Mouse (Mus musculus): ENCODE results near the gene Tbx21. TPM values are rescaled to one million over a fixed set of nuclear protein-coding genes. Genes with fewer than 3 reads are reported as not detected.
A peak's percentile ranks its signal among the peaks of the same experiment; 100 is the strongest.

Tbx21 gene
- polyA plus RNA-seq, 1 experiment from 2014 or later: 0.21 TPM

DNA sequence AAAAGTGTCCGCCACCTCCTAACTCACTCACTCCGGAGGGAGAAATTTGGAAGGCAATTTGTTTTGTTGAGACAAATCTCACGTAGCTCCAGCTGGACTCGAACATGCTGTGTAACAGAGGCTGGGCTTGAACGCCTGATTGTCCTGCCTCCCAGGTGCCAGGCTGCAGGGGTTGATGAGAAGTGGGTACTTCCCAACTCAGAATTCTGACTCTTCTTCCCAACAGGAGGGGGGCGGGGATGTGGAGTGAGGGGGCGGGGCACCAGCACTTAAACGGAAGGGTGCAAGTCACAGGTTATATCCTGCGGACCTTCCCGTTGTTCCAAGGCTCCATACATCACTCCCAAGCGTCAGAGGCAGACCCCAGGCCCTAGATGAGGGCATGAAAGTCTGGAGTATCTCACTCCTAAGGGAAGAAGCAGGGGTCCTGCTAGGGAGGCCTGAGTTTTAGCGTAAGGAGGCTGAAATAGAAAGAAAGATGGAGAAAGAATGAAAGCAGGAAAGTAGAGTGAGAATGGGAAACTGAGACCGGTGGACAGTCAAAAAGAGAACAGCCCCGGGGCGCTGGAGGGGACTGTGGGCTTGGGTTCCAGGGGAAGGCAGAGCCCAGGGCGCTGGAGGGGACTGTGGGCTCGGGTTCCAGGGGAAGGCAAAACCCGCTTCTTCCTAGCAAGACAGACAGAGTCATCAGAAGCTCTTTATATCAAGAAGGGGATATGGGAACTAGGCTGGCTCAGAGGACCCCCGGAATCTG lies 12.5 kb upstream of the Tbx21 start:
- H3K4me3 ChIP-seq (ENCODE audit: low read depth, low read length): peak overlapping the region; percentile 29
- WGBS: 13% methylated on average over 19 of the region's 19 CpGs
- peak overlapping the region; percentile 67 for H3K4me2 ChIP-seq (ENCODE audit: low read depth, low read length, severe bottlenecking)
- no peaks in the 10 kb centered on the region for H3K9me3 ChIP-seq (ENCODE audit: control insufficient read depth, low read length)
- H3K27me3 ChIP-seq (ENCODE audit: control insufficient read depth, insufficient read depth, low read length): peaks cover 5% of the 10 kb centered on the region; the same call in 1 of the 2 replicates
- H3K9ac ChIP-seq (ENCODE audit: low read length): peak overlapping the region; percentile 54; the same call in 1 of the 2 replicates
- H3K27ac ChIP-seq (ENCODE audit: low read depth, low read length): no peak overlapping the region
- H3K36me3 ChIP-seq (ENCODE audit: control insufficient read depth, insufficient read depth, low read length): no peaks in the 10 kb centered on the region
- peaks cover 8% of the 10 kb centered on the region; the same call in 1 of the 2 replicates for H3K4me1 ChIP-seq (replicated peaks; ENCODE audit: control insufficient read depth, insufficient read depth, low read length)
- DNase-seq (ENCODE audit: low spot score): peak; percentile 51
- no peak for ATAC-seq (replicated peaks; ENCODE audit: low FRiP score)

DNA sequence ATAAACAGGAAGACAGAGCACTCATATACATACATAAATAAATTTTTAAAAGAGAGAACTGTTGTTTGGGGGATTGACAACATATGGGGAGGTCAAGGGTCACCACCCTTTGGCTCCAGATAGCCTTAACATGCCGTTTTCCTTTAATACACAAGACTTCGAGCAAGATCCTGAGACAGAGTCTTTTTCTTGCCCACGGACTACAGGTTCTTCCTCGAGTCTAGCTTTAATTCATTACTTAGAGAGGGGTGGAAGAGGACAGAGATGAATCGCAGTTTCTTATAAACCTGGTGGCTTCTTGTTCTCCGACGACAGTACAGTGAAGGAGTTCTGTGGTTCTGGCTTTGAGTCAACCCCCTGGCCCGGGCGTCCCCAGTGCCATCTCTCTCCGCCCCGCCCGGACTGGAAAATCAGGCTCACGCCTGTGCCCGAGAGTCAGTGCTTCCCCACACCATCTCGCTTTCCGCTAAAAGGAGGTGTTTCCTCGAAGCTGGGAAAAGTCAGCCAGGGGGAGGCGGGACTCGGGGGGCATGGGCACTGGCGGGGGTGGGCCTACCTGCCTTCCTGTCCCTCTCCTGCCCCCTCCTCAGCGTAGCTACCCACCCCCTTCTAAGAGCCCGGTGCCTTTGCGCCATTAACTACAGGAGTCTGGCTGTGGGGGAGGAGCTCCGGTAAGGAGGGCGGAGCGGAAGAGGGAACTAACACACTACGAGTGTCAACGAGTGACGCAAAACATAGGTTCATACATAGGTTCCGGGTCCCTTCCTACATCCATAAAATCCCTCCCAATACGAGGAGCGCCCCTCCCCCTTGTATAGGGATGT lies 11.7 kb upstream of the Tbx21 start:
- Histone ChIP-seq H3K27me3 (ENCODE audit: control insufficient read depth, insufficient read depth, low read length) (peaks cover 5% of the 10 kb centered on the region; the same call in 1 of the 2 replicates), H3K4me3 (ENCODE audit: low read depth, low read length) (peak overlapping the region; percentile 29), H3K4me2 (ENCODE audit: low read depth, low read length, severe bottlenecking) (peak overlapping the region; percentile 67), H3K9ac (ENCODE audit: low read length) (peak overlapping the region; percentile 54), H3K36me3 (ENCODE audit: control insufficient read depth, insufficient read depth, low read length) (no peaks in the 10 kb centered on the region), H3K9me3 (ENCODE audit: control insufficient read depth, low read length) (no peaks in the 10 kb centered on the region), H3K27ac (ENCODE audit: low read depth, low read length) (no peak overlapping the region), H3K4me1 (replicated peaks; ENCODE audit: control insufficient read depth, insufficient read depth, low read length) (peaks cover 8% of the 10 kb centered on the region; the same call in 1 of the 2 replicates)
- ATAC-seq (replicated peaks; ENCODE audit: low FRiP score): 0 out of 2 replicates have a peak, but pooled peaks have one; percentile 49
- 4% methylated on average over 29 of the region's 32 CpGs for WGBS
- peak; percentile 58 for DNase-seq (ENCODE audit: low spot score)

DNA sequence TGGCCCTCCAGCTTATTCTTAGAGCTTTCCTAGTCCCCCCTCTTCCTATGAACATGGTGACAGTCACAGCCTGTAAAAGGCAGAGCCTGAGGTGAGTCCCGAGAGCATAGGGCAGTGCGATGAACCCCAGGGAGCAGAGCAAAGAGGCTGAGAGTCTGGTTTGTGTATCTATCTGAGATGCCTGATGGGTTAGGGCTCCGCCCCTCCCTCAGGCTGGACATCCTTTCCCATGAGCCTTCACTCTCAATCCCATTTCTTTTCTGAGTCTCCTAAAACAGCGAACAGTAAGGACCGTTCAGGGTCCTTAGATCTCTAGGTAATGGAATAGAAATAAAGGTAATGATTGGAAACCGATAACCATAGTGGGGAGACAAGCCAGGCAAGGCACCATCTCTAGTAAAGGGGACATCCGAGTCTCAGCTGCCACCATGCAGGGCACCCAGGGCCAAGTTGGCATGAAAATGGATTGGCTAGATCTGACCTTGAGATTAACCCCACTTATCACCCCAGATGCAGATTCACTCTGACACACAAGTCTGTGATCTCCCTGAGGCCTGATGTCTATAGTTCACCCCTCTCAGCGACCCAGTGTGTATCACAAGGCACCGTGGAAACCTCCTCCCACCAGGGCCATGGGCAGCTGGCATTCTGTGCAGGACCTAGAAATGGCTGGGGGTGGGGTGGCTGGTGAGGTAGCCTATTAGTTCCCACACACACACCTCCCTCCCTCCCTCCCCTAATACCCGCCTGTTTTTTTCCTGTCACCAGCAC lies 9.3 kb upstream of the Tbx21 start:
- no peak overlapping the region for H3K9ac ChIP-seq (ENCODE audit: low read length)
- no peaks in the 10 kb centered on the region for H3K36me3 ChIP-seq (ENCODE audit: control insufficient read depth, insufficient read depth, low read length)
- H3K4me2 ChIP-seq (ENCODE audit: low read depth, low read length, severe bottlenecking): no peak overlapping the region
- no peak for DNase-seq (ENCODE audit: low spot score)
- peaks cover 10% of the 10 kb centered on the region; the same call in 1 of the 2 replicates for H3K4me1 ChIP-seq (replicated peaks; ENCODE audit: control insufficient read depth, insufficient read depth, low read length)
- no peaks in the 10 kb centered on the region for H3K9me3 ChIP-seq (ENCODE audit: control insufficient read depth, low read length)
- no peak for ATAC-seq (replicated peaks; ENCODE audit: low FRiP score)
- WGBS: 63% methylated on average over 10 of the region's 10 CpGs
- no peak overlapping the region for H3K4me3 ChIP-seq (ENCODE audit: low read depth, low read length)
- peaks cover 5% of the 10 kb centered on the region; the same call in 1 of the 2 replicates for H3K27me3 ChIP-seq (ENCODE audit: control insufficient read depth, insufficient read depth, low read length)
- H3K27ac ChIP-seq (ENCODE audit: low read depth, low read length): no peak overlapping the region

DNA sequence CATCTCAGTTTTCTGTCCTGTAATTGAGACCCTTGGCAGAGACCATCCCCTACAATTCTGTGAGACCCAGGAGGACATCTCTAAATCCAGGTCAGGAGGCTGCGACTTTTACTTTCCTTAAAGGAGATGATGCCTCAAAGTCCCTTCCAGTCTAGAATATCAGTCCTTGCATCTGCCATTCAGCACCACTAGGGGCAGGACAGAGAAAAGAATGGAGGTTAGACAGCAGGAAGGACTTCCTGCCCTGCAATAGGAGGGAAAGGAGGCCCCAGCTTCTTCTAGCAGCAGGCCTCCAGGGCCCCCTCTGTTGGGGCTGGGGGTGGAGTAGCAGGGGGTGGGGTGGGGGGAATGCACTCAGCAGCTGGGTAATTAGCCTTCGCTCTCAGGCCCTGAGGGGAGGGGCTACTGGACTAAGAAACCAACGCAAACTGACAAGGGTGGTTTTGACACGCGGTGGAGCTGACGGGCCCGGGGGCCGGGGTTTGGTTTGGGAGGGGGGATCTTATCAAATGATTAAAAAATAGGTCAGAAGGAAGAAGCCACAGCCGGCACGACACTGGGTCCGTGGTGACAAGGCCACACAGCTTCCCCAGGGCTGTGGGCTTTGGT lies 8.3 kb upstream of the Tbx21 start:
- H3K4me1 ChIP-seq (replicated peaks; ENCODE audit: control insufficient read depth, insufficient read depth, low read length): peaks cover 10% of the 10 kb centered on the region; the same call in 1 of the 2 replicates
- ATAC-seq (replicated peaks; ENCODE audit: low FRiP score) (no peak), DNase-seq (ENCODE audit: low spot score) (peak; percentile 59)
- no peak overlapping the region for H3K27ac ChIP-seq (ENCODE audit: low read depth, low read length)
- WGBS: 17% methylated on average over 11 of the region's 11 CpGs
- no peaks in the 10 kb centered on the region for H3K36me3 ChIP-seq (ENCODE audit: control insufficient read depth, insufficient read depth, low read length)
- H3K4me2 ChIP-seq (ENCODE audit: low read depth, low read length, severe bottlenecking): no peak overlapping the region
- H3K9me3 ChIP-seq (ENCODE audit: control insufficient read depth, low read length): no peaks in the 10 kb centered on the region
- no peak overlapping the region for H3K9ac ChIP-seq (ENCODE audit: low read length)
- no peak overlapping the region for H3K4me3 ChIP-seq (ENCODE audit: low read depth, low read length)
- peaks cover 5% of the 10 kb centered on the region for H3K27me3 ChIP-seq (ENCODE audit: control insufficient read depth, insufficient read depth, low read length)

DNA sequence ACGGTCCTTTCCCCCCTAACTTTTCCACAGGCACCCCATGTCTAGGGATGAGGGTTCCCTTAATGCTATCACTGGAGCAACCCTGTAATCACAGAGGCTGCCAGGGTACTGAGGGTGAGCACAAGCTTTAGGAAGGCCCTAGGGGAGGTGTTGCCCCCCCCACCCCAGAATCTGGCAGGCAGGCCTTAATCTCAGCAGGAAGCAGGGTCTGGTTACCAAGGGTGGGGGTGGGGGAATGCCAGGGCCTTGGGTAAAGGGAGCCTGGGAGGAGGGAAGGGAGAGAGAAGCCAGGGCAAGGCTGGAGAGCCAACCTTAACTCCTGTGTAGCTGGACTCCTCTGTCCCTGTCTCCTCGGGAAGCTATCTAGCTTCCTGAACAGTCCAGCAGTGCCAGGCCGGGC lies 5.5 kb upstream of the Tbx21 start:
- no peak overlapping the region for H3K9ac ChIP-seq (ENCODE audit: low read length)
- no peak overlapping the region for H3K4me2 ChIP-seq (ENCODE audit: low read depth, low read length, severe bottlenecking)
- DNase-seq (ENCODE audit: low spot score) (no peak), ATAC-seq (replicated peaks; ENCODE audit: low FRiP score) (no peak)
- H3K4me1 ChIP-seq (replicated peaks; ENCODE audit: control insufficient read depth, insufficient read depth, low read length): peaks cover 7% of the 10 kb centered on the region; the same call in 1 of the 2 replicates
- 66% methylated on average over 3 of the region's 3 CpGs for WGBS
- H3K9me3 ChIP-seq (ENCODE audit: control insufficient read depth, low read length): no peaks in the 10 kb centered on the region
- no peak overlapping the region for H3K27ac ChIP-seq (ENCODE audit: low read depth, low read length)
- H3K4me3 ChIP-seq (ENCODE audit: low read depth, low read length): no peak overlapping the region
- peaks cover 12% of the 10 kb centered on the region for H3K27me3 ChIP-seq (ENCODE audit: control insufficient read depth, insufficient read depth, low read length)
- H3K36me3 ChIP-seq (ENCODE audit: control insufficient read depth, insufficient read depth, low read length): no peaks in the 10 kb centered on the region

DNA sequence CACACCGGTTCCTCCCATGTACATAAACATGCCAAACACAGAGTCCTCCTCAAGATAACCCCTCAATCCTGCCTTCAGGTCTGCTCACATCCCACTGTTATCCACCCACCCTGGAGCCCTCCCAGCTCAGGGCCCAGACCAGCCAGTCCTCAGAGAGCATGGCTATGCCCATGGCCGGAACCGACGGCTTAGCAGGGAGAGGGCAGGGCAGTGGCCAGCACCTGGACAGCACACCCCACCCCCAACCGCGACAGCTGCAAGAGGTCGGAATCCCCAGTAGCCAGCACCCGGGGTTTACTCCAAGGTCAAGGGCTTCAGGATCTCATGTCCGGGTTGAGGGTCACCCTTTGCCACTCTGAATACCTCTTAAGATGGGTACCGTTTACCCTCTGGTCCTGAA lies 5.1 kb upstream of the Tbx21 start:
- no peaks in the 10 kb centered on the region for H3K9me3 ChIP-seq (ENCODE audit: control insufficient read depth, low read length)
- no peak overlapping the region for H3K9ac ChIP-seq (ENCODE audit: low read length)
- no peak overlapping the region for H3K4me2 ChIP-seq (ENCODE audit: low read depth, low read length, severe bottlenecking)
- no peak for ATAC-seq (replicated peaks; ENCODE audit: low FRiP score)
- no peak overlapping the region for H3K27ac ChIP-seq (ENCODE audit: low read depth, low read length)
- 42% methylated on average over 10 of the region's 10 CpGs for WGBS
- no peaks in the 10 kb centered on the region for H3K36me3 ChIP-seq (ENCODE audit: control insufficient read depth, insufficient read depth, low read length)
- DNase-seq (ENCODE audit: low spot score): no peak
- peaks cover 9% of the 10 kb centered on the region for H3K4me1 ChIP-seq (replicated peaks; ENCODE audit: control insufficient read depth, insufficient read depth, low read length)
- peaks cover 17% of the 10 kb centered on the region for H3K27me3 ChIP-seq (ENCODE audit: control insufficient read depth, insufficient read depth, low read length)
- no peak overlapping the region for H3K4me3 ChIP-seq (ENCODE audit: low read depth, low read length)

DNA sequence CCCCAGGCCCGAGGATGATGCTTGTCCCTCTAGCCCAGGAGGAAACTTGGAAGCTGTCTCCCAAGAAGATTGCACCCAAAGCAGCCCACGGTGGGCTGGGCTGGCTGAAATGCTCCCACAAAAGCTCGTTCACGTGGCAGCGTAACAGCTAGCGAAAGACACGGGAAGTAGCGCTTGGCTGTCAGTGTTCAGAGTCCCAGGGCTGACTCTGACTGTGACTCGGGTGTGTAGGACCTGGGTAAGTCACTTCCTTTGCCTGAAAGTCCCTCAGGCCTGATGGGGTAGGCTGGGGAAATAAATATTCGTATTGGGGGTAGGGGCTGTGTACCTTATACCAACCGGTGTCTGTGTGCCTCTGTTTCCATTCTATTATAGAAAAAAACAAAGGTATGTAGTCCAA lies 666 bp upstream of the Tbx21 start:
- Histone ChIP-seq H3K9ac (ENCODE audit: low read length) (no peak overlapping the region), H3K27ac (ENCODE audit: low read depth, low read length) (no peak overlapping the region), H3K4me3 (ENCODE audit: low read depth, low read length) (no peak overlapping the region), H3K4me1 (replicated peaks; ENCODE audit: control insufficient read depth, insufficient read depth, low read length) (peaks cover 11% of the 10 kb centered on the region), H3K9me3 (ENCODE audit: control insufficient read depth, low read length) (no peaks in the 10 kb centered on the region), H3K4me2 (ENCODE audit: low read depth, low read length, severe bottlenecking) (no peak overlapping the region), H3K27me3 (ENCODE audit: control insufficient read depth, insufficient read depth, low read length) (peaks cover 43% of the 10 kb centered on the region), H3K36me3 (ENCODE audit: control insufficient read depth, insufficient read depth, low read length) (no peaks in the 10 kb centered on the region)
- ATAC-seq (replicated peaks; ENCODE audit: low FRiP score) (no peak), DNase-seq (ENCODE audit: low spot score) (no peak)
- 9% methylated on average over 11 of the region's 11 CpGs for WGBS

Measured in forebrain, embryonic 11.5 days (tissue).